Mouse (Mus musculus): ENCODE measurements around the gene Pak2. TPM values are rescaled to one million over a fixed set of nuclear protein-coding genes. Genes with fewer than 3 reads are reported as not detected.
"Not testable (repeated sequence)": the region's sequence is repeated elsewhere in the genome, so short reads cannot be mapped to it uniquely, and the experiment has no call there.

Gene Pak2
- polyA plus RNA-seq, 1 experiment from 2014 or later: 39.2 TPM

DNA sequence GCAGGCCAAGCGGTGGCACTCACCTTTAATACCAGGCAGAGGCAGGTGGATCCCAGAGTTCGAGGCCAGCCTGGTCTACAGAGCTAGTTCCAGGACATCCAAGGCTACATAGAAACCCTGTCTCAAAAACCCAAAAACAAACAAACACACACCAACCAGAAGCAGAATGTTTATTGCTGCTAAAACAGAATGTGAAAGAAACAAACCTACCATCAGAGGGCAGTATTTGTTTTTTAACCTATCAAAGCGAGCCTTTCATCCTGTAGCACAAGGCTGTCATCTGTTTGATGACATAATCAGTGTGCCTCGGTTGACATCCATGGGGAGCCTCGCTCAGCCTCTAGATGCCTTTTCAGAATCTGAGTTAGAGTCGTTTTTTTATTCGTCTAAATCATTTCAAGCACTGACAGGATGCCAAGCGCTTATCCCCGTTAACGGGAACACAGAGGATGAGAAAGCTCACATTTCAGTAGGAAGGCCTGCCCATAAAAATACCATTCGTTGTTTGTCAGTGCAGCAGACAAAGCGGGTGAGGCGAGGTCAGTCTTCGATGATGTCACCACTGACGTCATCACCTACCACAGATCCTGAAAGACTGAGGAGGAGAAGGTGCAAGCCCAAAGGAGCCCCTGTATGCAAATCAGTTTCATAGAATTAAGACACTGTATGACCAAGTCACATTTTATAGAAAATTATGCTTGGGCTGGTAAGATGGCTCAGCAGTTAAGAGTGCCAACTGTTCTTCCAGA, 32.0 kb upstream of the Pak2 start:
- no peak overlapping the region for H3K4me2 ChIP-seq (replicated peaks)
- H3K36me3 ChIP-seq: peaks cover 30% of the 10 kb centered on the region
- H3K9me3 ChIP-seq: no peaks in the 10 kb centered on the region
- 77% methylated on average over 15 of the region's 15 CpGs for WGBS
- no peak for ATAC-seq (ENCODE audit: insufficient number of reproducible peaks, insufficient read depth, low FRiP score, low TSS enrichment)
- no peaks in the 10 kb centered on the region for H3K4me1 ChIP-seq
- no peak overlapping the region for H3K9ac ChIP-seq
- no peak overlapping the region for H3K4me3 ChIP-seq
- no peaks in the 10 kb centered on the region for H3K27me3 ChIP-seq
- no peak overlapping the region for H3K27ac ChIP-seq

DNA sequence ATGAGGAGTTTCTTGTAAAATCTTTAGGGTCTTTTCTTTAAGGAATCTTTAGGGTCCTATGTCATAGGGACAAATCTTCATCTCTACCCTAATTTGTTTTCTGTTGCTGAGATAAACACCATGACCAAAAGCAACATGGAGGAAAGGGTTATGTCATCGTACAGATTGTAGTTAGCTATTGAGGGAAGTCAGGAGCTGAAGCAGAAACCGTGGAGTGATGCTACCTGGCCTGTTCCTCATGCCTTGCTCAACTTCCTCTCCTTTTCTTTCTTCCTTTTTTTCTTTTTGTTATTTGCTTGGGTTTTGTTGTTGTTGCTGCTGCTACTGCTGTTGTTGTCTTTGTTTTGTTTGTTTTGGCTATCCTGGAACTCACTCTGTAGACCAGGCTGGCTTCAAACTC, 29.4 kb upstream of the Pak2 start:
- Histone ChIP-seq H3K9ac (no peak overlapping the region), H3K36me3 (peaks cover 46% of the 10 kb centered on the region), H3K9me3 (no peaks in the 10 kb centered on the region), H3K27ac (no peak overlapping the region), H3K4me2 (replicated peaks) (no peak overlapping the region), H3K4me3 (no peak overlapping the region), H3K4me1 (no peaks in the 10 kb centered on the region), H3K27me3 (no peaks in the 10 kb centered on the region)
- ATAC-seq (ENCODE audit: insufficient number of reproducible peaks, insufficient read depth, low FRiP score, low TSS enrichment): no peak
- WGBS: 94% methylated on average over 2 of the region's 2 CpGs

DNA sequence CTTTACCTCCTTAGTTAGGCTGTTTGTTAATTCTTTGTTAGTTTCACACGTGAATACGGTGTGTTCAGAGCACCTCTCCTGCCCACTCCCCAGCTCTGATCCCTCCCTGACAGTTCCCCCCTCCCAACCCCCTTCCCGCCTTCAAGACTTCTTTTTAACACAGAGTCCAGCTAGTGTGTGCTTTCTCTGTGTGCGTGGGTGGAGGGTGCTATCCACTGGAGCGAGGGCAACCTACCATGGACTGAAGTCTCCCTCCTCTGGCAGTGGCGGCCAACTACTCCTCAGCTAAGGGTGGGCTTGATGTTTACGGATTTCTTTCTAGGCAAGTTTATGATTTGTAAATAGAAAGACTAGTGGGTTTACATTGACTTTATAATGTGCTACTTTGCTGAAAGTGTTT, 29.0 kb upstream of the Pak2 start:
- ATAC-seq (ENCODE audit: insufficient number of reproducible peaks, insufficient read depth, low FRiP score, low TSS enrichment): no peak
- no peaks in the 10 kb centered on the region for H3K27me3 ChIP-seq
- no peaks in the 10 kb centered on the region for H3K9me3 ChIP-seq
- H3K36me3 ChIP-seq: peaks cover 46% of the 10 kb centered on the region
- 79% methylated on average over 7 of the region's 7 CpGs for WGBS
- H3K4me3 ChIP-seq: no peak overlapping the region
- no peak overlapping the region for H3K27ac ChIP-seq
- H3K9ac ChIP-seq: no peak overlapping the region
- H3K4me1 ChIP-seq: no peaks in the 10 kb centered on the region
- H3K4me2 ChIP-seq (replicated peaks): no peak overlapping the region

DNA sequence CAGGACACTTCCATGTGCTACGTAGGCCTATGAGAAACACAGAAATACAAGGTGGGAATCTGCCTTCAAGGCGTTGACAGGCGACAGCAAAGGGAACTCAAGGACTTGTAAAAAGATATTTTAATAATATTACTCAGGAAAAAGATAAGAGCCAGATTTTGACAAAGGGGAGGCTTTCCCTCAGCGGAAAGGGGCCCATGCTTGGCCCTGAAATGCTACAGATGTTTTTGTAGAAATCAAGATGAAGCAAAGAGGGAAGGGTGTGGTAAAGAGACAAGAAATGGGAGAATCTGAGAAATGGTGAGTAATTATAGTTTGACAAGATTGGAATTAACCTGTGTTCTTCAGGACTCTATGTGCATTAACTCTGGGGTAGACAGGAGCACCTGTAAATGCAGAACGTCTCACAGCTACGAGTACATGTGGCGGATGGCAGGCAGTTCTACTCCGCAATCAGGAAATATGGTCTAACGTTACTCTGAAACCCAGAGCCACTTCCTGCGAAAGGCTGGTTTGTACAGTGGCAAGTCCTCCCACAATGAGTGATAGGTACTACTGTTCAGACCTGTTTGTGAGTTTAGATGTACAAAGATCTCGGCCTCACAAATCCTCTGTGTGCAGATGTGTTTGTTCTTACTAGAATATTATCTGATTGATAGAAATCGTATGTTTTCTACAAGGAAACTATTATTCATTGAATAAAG, 28.4 kb upstream of the Pak2 start:
- Histone ChIP-seq H3K4me1 (no peaks in the 10 kb centered on the region), H3K4me2 (replicated peaks) (no peak overlapping the region), H3K9ac (no peak overlapping the region), H3K4me3 (no peak overlapping the region), H3K27me3 (no peaks in the 10 kb centered on the region), H3K36me3 (peaks cover 50% of the 10 kb centered on the region), H3K27ac (no peak overlapping the region), H3K9me3 (no peaks in the 10 kb centered on the region)
- no peak for ATAC-seq (ENCODE audit: insufficient number of reproducible peaks, insufficient read depth, low FRiP score, low TSS enrichment)
- 91% methylated on average over 12 of the region's 12 CpGs for WGBS

DNA sequence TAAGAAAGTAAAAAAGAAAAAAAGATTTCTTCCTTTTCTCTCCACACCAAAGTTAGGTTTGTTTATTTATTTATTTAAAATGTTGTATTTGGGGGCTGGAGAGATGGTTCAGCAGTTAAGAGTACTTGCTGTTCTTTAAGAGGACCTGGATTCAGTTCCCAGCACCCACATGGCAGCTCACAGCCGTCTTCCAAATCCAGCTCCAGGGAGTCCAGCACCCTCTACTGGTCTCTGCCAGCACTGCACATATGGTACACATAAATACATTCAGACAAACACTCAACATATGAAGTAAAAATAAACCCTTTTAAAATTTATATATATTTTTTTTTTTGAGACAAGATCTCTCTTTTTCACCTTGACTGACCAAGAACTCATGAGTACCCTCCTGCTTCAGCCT, 26.6 kb upstream of the Pak2 start:
- H3K4me2 ChIP-seq (replicated peaks): no peak overlapping the region
- H3K9me3 ChIP-seq: no peaks in the 10 kb centered on the region
- H3K27ac ChIP-seq: no peak overlapping the region
- peaks cover 53% of the 10 kb centered on the region for H3K36me3 ChIP-seq
- H3K4me3 ChIP-seq: no peak overlapping the region
- no peaks in the 10 kb centered on the region for H3K4me1 ChIP-seq
- no peak overlapping the region for H3K9ac ChIP-seq
- no peaks in the 10 kb centered on the region for H3K27me3 ChIP-seq
- WGBS: 100% methylated on average over 1 of the region's 1 CpGs
- no peak for ATAC-seq (ENCODE audit: insufficient number of reproducible peaks, insufficient read depth, low FRiP score, low TSS enrichment)

DNA sequence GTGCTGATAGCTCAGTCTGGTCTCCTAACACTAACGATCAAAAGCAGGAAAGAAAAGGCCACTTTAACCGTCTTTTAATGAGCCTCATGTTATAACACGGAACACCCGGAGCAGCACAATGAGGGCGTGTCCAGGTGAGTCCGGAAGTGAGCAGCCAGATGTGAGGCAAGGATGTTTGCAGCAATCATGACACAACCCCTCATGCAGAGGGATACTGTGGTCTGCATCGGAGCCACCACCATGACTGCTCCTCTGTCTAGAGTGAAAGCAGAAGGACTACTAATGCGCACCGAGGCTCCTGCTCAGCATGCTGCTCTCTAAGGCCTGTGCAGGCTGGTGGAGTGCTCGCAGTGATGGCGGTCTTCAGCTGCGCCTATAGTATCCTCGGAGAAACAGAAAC, 23.2 kb upstream of the Pak2 start:
- Histone ChIP-seq H3K36me3 (peaks cover 33% of the 10 kb centered on the region), H3K4me2 (replicated peaks) (no peak overlapping the region), H3K27ac (no peak overlapping the region), H3K27me3 (no peaks in the 10 kb centered on the region), H3K4me3 (no peak overlapping the region), H3K9ac (no peak overlapping the region), H3K4me1 (peaks cover 11% of the 10 kb centered on the region), H3K9me3 (no peaks in the 10 kb centered on the region)
- no peak for ATAC-seq (ENCODE audit: insufficient number of reproducible peaks, insufficient read depth, low FRiP score, low TSS enrichment)
- WGBS: 90% methylated on average over 13 of the region's 13 CpGs

DNA sequence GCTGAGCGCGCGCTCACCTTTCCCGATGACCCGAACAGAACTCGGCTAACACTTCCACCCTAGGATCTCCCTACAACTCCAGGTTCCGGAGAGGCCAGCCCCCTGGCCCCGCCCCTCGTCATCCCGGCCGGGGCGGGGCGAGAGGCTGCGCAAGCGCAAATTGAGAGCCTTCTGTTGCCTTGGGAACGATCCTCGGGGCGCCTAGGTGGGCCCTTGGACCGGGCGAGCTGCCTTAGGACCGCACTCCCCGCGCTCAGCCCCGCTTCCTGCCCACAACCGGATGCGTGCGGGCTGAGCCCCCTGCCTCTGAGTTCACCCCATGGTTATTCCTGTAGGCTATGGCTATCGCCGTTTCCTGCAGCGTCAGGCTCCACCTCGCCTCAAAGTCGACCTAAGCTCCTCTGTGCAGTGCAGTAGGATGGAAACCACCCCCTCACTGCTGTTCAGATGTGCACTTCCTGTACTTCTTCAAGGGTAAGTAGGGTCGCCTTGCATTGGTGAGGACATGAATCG, 20.6 kb upstream of the Pak2 start, which contains the start of the genes Pigx and Cep19:
Gene Pigx, minus strand, starts transcription at position 103 of the 513 bp plus-strand sequence.
Gene Cep19, plus strand, starts transcription at position 163 of the 513 bp plus-strand sequence.
- Histone ChIP-seq H3K36me3 (peaks cover 25% of the 10 kb centered on the region), H3K9me3 (no peaks in the 10 kb centered on the region), H3K4me3 (peak within 1 kb of the TSS; percentile 92), H3K4me1 (peaks cover 11% of the 10 kb centered on the region), H3K4me2 (replicated peaks) (peak within 1 kb of the TSS; percentile 69), H3K27ac (peak within 1 kb of the TSS; percentile 76), H3K27me3 (no peaks in the 10 kb centered on the region), H3K9ac (peak within 1 kb of the TSS; percentile 95)
- under 1% methylated on average over 34 of the region's 34 CpGs for WGBS
- peak; percentile 95 for ATAC-seq (ENCODE audit: insufficient number of reproducible peaks, insufficient read depth, low FRiP score, low TSS enrichment)

DNA sequence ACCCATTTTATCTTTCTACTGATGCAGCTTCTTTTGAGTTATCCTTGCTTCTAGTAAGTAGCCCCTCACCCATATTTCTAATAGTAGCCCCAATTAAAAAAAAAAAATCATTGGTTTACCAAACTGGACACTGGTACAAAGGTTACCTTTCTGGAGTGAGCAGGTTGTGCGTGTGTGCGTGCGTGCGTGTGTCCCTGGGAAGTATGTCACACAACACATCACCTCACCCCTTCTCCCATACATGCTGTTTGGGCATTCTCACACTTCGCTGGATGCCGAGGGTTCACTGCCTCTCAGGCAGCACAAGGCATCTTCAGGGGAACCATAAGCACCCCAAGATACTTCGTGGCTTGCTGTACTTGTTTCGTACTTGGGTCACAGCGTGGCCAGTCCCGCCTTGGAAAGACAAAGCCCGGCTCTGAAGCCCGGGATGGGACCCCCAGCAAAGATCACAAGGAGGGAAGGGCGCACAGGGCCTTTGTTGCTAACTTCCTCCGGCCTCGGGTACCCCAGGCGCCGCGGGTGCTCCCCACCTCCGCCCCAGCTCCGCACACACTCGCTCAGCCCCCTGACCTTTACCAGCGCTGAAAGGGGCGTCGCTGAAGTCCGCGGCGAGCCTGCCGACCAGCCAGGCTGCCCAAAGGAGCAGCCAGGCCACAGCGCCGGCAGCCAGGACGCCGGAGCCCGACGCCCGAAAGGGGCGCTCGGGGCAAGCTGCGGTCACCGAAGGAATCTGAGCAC, 19.9 kb upstream of the Pak2 start:
- Histone ChIP-seq H3K9me3 (no peaks in the 10 kb centered on the region), H3K4me1 (peaks cover 11% of the 10 kb centered on the region), H3K4me2 (replicated peaks) (peak overlapping the region; percentile 69), H3K4me3 (peak overlapping the region; percentile 92), H3K27me3 (no peaks in the 10 kb centered on the region), H3K9ac (peak overlapping the region; percentile 95), H3K27ac (peak overlapping the region; percentile 76), H3K36me3 (peaks cover 25% of the 10 kb centered on the region)
- ATAC-seq (ENCODE audit: insufficient number of reproducible peaks, insufficient read depth, low FRiP score, low TSS enrichment): peak; percentile 75
- WGBS: under 1% methylated on average over 39 of the region's 39 CpGs

DNA sequence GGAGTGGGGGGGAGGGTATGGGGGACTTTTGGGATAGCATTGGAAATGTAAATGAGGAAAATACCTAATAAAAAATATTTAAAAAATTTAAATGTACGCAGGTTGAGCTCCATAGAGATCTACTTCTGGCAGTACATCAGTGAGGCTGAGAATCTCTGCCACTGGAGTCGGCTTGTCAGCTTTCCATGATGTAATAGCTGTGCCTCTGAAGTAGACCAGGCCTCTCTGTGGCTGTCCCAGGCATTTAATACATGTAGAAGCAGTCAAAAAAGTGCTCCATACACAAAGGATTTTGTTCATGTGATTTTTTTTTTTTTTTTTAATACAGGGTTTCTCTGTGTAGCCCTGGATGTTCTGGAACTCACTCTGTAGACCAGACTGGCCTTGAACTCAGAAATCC, 18.6 kb upstream of the Pak2 start:
- not testable (repeated sequence) for H3K9me3 ChIP-seq; H3K27ac ChIP-seq; ATAC-seq (ENCODE audit: insufficient number of reproducible peaks, insufficient read depth, low FRiP score, low TSS enrichment); H3K9ac ChIP-seq; H3K4me3 ChIP-seq; H3K27me3 ChIP-seq
- H3K36me3 ChIP-seq: peaks cover 21% of the 10 kb centered on the region
- 0 out of 2 replicates have a peak overlapping the region, but pooled peaks have one; percentile 69 for H3K4me2 ChIP-seq (replicated peaks)
- H3K4me1 ChIP-seq: peaks cover 11% of the 10 kb centered on the region
- 89% methylated on average over 2 of the region's 2 CpGs for WGBS

DNA sequence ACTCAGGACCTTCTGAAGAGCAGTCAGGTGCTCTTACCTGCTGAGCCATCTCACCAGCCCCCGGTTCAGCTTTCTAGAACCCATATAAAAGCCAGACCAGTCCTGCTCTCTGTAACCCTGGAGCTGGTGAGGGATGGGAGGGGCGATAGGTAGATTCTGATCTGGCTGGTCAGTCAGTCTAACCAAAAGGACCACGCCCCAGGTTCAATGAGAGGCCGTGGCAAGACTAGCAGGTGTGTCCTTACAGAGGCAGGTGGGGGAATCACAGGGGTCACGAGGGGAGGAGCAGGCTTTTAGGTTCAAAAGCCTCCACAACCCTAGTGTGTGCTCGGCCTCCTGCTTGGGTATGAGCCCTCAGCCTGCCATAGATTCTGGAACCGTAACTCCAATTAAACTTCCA, 12.3 kb upstream of the Pak2 start:
- WGBS: 95% methylated on average over 7 of the region's 7 CpGs

DNA sequence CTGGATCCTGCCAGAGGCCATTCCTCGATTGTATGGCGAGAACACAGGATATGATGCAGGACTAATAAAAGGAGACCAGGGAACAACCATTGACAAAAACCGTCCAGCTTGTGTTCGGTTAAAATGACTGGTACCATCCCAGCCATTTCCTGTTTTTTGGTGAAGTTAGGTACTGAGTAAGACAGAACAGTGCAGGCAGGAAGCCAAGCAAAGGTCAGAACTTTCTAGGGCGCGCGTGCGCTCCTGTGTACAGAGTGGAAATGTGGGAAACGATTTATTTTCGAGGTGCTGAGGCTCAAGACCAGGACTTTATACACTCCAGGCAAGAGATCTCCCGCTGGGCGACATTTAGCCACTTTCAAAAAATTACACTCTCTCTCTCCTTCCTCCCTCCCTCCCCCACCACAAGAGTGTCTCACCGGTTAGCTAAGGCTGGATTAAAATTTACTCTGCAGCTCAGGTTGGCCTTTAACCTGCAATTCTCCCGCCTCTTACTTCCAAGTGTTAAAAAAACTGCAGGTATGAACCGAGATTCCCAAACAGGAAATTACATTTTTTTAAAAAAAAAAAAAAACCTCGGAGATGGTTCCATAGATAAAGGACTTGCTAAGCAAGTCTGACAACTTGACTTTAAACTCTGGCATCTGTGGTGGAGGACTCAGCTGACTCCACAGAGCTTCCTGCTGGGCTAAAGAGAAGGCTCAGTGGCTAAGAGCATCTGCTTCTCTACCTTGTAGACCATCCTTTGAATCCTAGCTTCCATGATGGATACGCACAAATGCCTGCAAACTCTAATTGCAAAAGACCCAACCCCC, 8.7 kb upstream of the Pak2 start:
- Histone ChIP-seq H3K36me3 (peaks cover 80% of the 10 kb centered on the region), H3K27me3 (no peaks in the 10 kb centered on the region), H3K9ac (no peak overlapping the region), H3K27ac (no peak overlapping the region), H3K4me3 (no peak overlapping the region), H3K4me1 (no peaks in the 10 kb centered on the region), H3K9me3 (no peaks in the 10 kb centered on the region), H3K4me2 (replicated peaks) (no peak overlapping the region)
- WGBS: 78% methylated on average over 17 of the region's 17 CpGs
- ATAC-seq (ENCODE audit: insufficient number of reproducible peaks, insufficient read depth, low FRiP score, low TSS enrichment): no peak

More for the DNA sequence above, 12.3 kb upstream of the Pak2 start:
- Histone ChIP-seq H3K9me3 (no peaks in the 10 kb centered on the region), H3K36me3 (peaks cover 67% of the 10 kb centered on the region), H3K4me2 (replicated peaks) (no peak overlapping the region), H3K27ac (no peak overlapping the region), H3K27me3 (no peaks in the 10 kb centered on the region), H3K4me1 (no peaks in the 10 kb centered on the region), H3K4me3 (no peak overlapping the region), H3K9ac (no peak overlapping the region)
- no peak for ATAC-seq (ENCODE audit: insufficient number of reproducible peaks, insufficient read depth, low FRiP score, low TSS enrichment)
